Mouse (Mus musculus): ENCODE measurements at regions not wholly inside any gene's neighbourhood (a gene's known extent, or its start where the extent isn't known, plus 50 kb on each side); places are given as distances from the start of the nearest gene placed in this dataset.

DNA sequence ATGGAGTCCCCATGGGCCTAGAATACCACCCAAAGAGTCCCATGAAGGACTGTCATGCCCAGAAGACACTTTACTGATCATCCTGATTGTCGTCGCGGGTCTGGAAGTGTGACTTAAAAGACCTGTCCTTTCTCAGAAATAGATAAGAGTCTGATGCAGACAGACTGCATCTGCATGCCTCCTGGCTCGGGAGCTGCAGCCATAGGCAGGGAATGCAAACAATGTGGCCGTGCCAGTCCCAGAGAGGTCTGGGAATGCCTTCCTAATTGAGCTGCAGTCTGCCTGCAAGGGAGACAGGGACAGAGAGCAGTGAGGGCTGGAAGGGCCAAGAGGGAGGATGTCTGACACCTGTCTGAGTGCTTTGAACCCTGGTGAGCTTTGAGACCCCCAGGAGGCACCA is 150.9 kb downstream of the Opa1 start:
- Histone ChIP-seq H3K9me3 (no peaks in the 10 kb centered on the region), H3K27me3 (replicated peaks) (peaks cover 83% of the 10 kb centered on the region), H3K4me2 (no peak overlapping the region), H3K27ac (no peak overlapping the region), H3K9ac (no peak overlapping the region), H3K36me3 (replicated peaks) (no peaks in the 10 kb centered on the region), H3K4me1 (peaks cover 9% of the 10 kb centered on the region), H3K4me3 (no peak overlapping the region)
- no peak for ATAC-seq (replicated peaks)
- 36% methylated on average over 5 of the region's 5 CpGs for WGBS

DNA sequence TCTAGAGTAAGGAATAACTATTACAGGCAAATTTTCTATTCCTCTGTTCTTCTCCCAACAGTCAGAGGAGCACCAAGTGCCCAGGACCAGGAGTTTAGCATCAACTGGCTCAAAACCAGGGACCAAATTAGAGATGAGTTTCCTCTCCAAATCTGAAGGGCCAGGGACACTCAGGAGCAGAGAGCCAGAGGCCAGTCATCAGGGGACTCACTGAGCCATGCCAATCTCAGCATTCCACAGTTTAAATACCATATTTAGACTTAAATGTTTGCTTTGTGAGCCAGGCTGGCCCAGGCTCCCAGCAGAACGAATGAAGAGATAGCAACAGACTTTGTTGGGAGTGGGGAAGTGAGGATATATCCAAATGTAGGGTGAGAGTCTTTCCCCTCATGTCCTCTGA is 153.8 kb downstream of the Opa1 start:
- peaks cover 74% of the 10 kb centered on the region for H3K27me3 ChIP-seq (replicated peaks)

DNA sequence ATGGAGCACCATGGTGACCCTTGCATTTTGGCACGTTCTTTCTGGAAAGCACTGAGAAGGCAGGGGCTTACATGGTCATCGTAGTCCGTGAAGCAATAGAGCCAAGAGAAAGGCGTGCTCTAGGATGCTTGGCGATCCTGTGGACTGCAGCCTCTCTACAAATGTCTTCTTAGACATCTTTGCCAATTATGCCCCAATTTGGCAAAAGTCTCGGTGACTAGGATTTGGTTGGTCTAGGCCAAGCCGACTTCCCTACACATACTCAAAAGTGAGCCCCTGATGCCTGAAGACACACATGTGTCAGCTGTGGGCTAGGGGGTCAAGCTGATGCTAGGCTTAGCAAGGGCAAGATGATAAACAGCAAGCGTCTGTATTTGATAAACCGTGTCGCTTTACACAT is 154.7 kb downstream of the Opa1 start:
- H3K4me2 ChIP-seq: no peak overlapping the region
- no peaks in the 10 kb centered on the region for H3K36me3 ChIP-seq (replicated peaks)
- H3K27ac ChIP-seq: no peak overlapping the region
- H3K4me3 ChIP-seq: no peak overlapping the region
- H3K9me3 ChIP-seq: no peaks in the 10 kb centered on the region
- peaks cover 66% of the 10 kb centered on the region for H3K27me3 ChIP-seq (replicated peaks)
- WGBS: 78% methylated on average over 10 of the region's 10 CpGs
- ATAC-seq (replicated peaks): 0 out of 2 replicates have a peak, but pooled peaks have one; percentile 18
- no peak overlapping the region for H3K9ac ChIP-seq
- H3K4me1 ChIP-seq: peaks cover 13% of the 10 kb centered on the region

More for the DNA sequence above, 153.8 kb downstream of the Opa1 start:
- no peak for ATAC-seq (replicated peaks)
- Histone ChIP-seq H3K4me3 (no peak overlapping the region), H3K9me3 (no peaks in the 10 kb centered on the region), H3K27ac (no peak overlapping the region), H3K36me3 (replicated peaks) (no peaks in the 10 kb centered on the region), H3K4me1 (peaks cover 13% of the 10 kb centered on the region), H3K4me2 (no peak overlapping the region), H3K9ac (no peak overlapping the region)
- WGBS: 70% methylated on average over 1 of the region's 1 CpGs

DNA sequence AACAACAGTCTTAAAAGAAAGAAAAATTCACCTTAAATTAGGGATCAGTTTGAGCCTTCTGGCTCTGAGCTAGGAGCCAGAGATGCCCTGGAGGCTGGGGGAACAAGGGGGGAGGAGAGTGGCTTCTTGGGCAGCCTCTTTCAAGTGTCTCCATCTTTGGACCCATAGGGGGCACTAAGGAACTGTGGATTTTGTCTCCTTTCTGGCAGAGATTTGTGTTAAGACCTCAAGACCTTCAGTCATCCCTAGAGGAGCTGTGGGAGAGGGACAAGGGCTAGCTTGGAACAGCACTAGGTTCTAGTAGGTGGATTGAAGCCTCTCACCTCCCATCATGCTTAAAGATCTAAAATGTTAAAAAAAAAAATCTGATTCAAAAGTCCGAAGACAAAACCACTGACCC is 155.2 kb downstream of the Opa1 start:
- H3K4me3 ChIP-seq: no peak overlapping the region
- no peaks in the 10 kb centered on the region for H3K9me3 ChIP-seq
- peak; percentile 49 for ATAC-seq (replicated peaks)
- 16% methylated on average over 1 of the region's 1 CpGs for WGBS
- H3K36me3 ChIP-seq (replicated peaks): no peaks in the 10 kb centered on the region
- 0 out of 2 replicates have a peak overlapping the region, but pooled peaks have one; percentile 13 for H3K27ac ChIP-seq
- H3K27me3 ChIP-seq (replicated peaks): peaks cover 68% of the 10 kb centered on the region
- H3K4me2 ChIP-seq: peak overlapping the region; percentile 30; the same call in 1 of the 2 replicates
- H3K4me1 ChIP-seq: peaks cover 13% of the 10 kb centered on the region
- no peak overlapping the region for H3K9ac ChIP-seq

DNA sequence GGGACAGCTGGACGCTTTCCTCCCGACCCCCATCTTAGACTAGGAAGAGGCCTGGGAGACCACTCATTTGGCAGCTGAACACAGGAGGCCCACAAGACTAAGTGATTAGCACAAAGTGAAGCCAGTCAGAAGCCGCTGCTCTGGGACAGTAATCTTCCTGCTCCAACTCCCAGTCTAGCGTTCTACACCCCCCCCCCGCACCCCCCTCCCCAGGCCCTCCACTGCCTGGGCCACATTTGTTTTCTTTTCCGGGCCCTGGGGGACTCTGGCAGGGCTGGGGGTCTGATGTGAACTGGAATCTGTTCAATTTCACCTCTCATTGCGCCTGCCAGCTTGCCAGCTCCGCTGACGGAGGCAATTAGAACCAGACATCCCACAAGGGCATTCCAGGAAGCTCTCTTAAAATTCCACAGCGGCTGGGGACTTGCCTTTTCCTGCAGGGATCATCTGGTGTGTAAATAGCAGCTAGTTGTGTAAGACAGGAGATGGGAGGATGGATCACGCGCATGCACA is 155.7 kb downstream of the Opa1 start:
- no peaks in the 10 kb centered on the region for H3K36me3 ChIP-seq (replicated peaks)
- peaks cover 65% of the 10 kb centered on the region for H3K27me3 ChIP-seq (replicated peaks)
- whole genome bisulfite sequencing: 3% methylated on average over 12 of the region's 12 CpGs
- peaks cover 13% of the 10 kb centered on the region for H3K4me1 ChIP-seq
- no peaks in the 10 kb centered on the region for H3K9me3 ChIP-seq
- peak overlapping the region; percentile 30 for H3K4me2 ChIP-seq
- no peak overlapping the region for H3K4me3 ChIP-seq
- ATAC-seq (replicated peaks): peak; percentile 58
- no peak overlapping the region for H3K9ac ChIP-seq
- H3K27ac ChIP-seq: peak overlapping the region; percentile 13; the same call in 1 of the 2 replicates

DNA sequence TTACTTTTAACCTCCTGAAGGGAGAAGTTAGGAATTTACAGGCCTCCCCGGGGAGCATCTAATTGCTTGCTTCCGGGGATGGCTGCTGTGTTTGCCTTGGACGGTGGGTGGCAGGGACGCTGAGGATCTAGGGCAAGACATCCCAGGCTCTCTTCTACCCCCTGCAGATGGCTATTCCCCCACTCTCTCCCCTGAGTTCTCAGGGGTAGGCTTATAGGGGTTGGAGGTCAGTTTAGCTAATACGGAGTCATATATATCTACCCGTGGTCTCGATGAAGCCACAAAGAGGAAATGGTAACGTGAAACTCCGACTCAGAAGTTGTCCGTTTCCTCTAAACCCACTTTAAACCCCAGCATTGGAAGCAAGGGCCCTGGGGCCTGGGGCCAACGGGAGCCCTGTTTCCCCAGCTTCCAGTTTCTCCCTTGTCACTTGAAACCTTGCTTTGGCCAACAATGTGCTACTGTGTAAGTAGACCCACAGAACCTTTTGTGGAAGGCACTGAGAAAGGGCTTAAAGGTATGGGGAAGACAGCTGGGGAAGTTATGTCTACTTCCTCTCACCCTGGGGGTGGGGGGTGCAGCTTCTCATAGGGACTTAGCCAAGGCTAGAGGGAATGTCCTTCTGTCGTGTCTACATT is 156.4 kb downstream of the Opa1 start:
- Histone ChIP-seq H3K9me3 (no peaks in the 10 kb centered on the region), H3K36me3 (replicated peaks) (no peaks in the 10 kb centered on the region), H3K4me3 (no peak overlapping the region), H3K4me1 (peaks cover 13% of the 10 kb centered on the region), H3K9ac (no peak overlapping the region), H3K27ac (no peak overlapping the region), H3K27me3 (replicated peaks) (peaks cover 63% of the 10 kb centered on the region), H3K4me2 (no peak overlapping the region)
- WGBS: 24% methylated on average over 12 of the region's 12 CpGs
- ATAC-seq (replicated peaks): no peak; the same call in 1 of the 2 replicates

DNA sequence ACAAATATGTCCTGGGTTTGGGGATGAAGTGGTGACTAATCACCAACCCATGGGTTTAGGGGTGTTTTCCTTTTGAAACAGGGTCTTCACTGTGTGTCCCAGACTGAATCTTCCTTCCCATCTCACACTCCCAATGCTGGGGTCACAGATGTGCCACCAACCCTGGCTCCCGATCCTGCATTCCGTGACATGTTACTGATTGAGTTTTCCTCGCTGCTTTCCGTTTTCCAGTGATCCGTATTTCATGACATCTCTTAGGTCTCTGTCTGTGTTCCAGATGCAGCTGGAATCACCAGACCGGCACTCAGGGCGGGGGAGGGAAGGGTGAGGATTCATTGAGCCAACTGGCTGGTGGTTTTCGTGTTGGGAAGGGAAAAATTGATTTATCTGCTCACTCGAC is 157.1 kb downstream of the Opa1 start:
- H3K4me2 ChIP-seq: no peak overlapping the region
- WGBS: 65% methylated on average over 9 of the region's 9 CpGs
- H3K9ac ChIP-seq: no peak overlapping the region
- no peaks in the 10 kb centered on the region for H3K9me3 ChIP-seq
- H3K27me3 ChIP-seq (replicated peaks): peaks cover 60% of the 10 kb centered on the region
- no peaks in the 10 kb centered on the region for H3K36me3 ChIP-seq (replicated peaks)
- no peak overlapping the region for H3K27ac ChIP-seq
- H3K4me3 ChIP-seq: no peak overlapping the region
- no peak for ATAC-seq (replicated peaks)
- peaks cover 13% of the 10 kb centered on the region for H3K4me1 ChIP-seq

DNA sequence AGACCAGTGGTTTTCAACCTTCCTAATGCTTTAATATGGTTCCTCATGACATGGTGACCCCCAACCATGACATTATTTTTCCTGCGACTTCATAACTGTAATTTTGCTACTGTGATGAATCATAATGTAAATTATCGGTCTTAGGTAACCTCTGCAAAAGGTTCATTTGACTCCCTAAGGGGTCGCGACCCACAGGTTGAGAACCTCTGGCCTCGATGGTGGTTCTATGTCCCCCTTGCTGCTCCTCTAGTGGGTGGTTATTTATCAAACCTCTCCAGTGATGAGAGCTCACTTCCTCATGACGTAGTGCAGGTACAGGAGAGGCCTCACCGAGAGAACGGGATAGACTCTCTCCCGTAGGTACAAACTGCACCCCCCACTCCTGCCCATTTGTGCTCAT is 158.9 kb downstream of the Opa1 start:
- no peak for ATAC-seq (replicated peaks)
- H3K9ac ChIP-seq: no peak overlapping the region
- H3K27ac ChIP-seq: no peak overlapping the region
- H3K27me3 ChIP-seq (replicated peaks): peaks cover 41% of the 10 kb centered on the region
- WGBS: 95% methylated on average over 9 of the region's 9 CpGs
- no peaks in the 10 kb centered on the region for H3K36me3 ChIP-seq (replicated peaks)
- H3K4me1 ChIP-seq: peaks cover 13% of the 10 kb centered on the region
- no peak overlapping the region for H3K4me3 ChIP-seq
- no peak overlapping the region for H3K4me2 ChIP-seq
- no peaks in the 10 kb centered on the region for H3K9me3 ChIP-seq

DNA sequence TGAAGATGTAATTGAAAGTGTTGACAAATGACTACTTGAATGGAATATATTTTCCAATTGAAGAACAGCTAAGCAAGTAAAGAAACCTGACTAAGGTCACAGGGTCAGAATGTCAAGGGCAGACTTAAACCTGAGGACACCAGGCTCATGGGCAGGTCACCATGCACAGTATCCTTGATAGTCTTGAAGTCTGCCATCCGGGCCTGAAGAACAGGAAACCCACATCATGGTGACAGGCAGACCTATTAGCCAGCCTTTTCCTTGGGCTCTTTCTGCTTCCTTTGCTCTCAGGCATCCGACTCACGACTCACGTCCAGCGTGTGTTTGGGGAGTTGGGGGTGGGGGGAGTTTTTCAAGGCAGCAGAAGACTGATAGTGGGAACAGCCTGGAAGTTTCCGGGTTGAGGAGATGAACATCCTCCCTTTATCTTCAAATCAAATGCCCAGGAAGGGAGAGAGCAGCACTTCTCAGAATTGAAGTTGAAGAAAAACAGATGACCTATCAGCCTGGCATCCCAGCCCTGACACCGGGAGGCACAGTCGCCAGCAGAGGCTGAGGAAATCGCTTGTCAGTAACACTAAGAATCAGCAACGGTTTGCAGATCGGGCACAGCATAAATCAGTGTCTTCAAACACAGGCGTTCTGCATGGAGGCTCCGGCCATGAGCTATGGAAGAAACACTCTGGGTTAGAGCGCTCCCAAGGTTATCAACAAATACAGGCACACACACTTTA is 163.5 kb downstream of the Opa1 start:
- Histone ChIP-seq H3K36me3 (replicated peaks) (no peaks in the 10 kb centered on the region), H3K27ac (no peak overlapping the region), H3K4me3 (no peak overlapping the region), H3K27me3 (replicated peaks) (peaks cover 12% of the 10 kb centered on the region), H3K4me2 (no peak overlapping the region), H3K4me1 (no peaks in the 10 kb centered on the region), H3K9me3 (no peaks in the 10 kb centered on the region), H3K9ac (no peak overlapping the region)
- no peak for ATAC-seq (replicated peaks)
- 70% methylated on average over 14 of the region's 14 CpGs for WGBS

DNA sequence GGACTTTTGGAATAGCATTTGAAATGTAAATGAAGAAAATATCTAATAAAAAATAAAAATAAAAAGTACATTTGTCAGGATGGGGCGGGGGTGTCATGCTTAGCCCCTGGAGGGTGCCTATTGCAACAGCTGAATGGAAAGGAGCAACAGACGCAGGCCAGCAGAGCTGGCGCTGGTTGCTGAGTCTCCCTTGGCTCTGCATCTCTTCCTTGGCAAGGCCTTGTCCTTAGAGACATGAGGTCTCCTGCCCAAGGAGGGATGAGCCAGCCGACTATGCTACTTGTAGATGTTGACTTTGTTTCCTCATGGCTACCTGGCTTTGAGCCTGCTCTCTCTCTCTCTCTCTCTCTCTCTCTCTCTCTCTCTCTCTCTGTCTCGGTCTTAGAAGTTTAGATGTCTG is 166.4 kb downstream of the Opa1 start:
- no peak overlapping the region for H3K4me3 ChIP-seq
- H3K9me3 ChIP-seq: no peaks in the 10 kb centered on the region
- H3K4me1 ChIP-seq: no peaks in the 10 kb centered on the region
- no peak for ATAC-seq (replicated peaks)
- no peak overlapping the region for H3K4me2 ChIP-seq
- H3K36me3 ChIP-seq (replicated peaks): no peaks in the 10 kb centered on the region
- 83% methylated on average over 5 of the region's 5 CpGs for WGBS
- peaks cover 4% of the 10 kb centered on the region for H3K27me3 ChIP-seq (replicated peaks)
- no peak overlapping the region for H3K9ac ChIP-seq
- H3K27ac ChIP-seq: no peak overlapping the region

DNA sequence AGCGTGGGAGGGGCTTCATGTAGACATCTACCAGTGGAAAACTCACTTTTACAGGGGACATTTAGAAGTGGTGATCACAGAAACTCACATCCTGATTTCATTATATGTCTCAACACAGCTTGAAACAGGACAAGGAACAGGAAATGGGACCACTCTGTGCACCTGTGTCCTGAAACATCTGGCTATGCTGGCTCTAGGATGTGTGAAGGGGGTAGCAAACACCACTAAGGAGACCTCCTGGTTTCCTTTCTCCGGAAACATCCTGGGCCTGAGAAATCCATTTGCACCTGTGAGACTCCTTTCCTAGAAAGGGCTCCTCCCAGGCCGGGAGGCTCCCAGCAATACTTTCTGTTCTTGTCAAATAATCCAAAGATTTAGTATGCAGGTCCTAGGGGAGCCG is 167.1 kb downstream of the Opa1 start:
- H3K27me3 ChIP-seq (replicated peaks): no peaks in the 10 kb centered on the region
- H3K9ac ChIP-seq: no peak overlapping the region
- no peak for ATAC-seq (replicated peaks)
- H3K9me3 ChIP-seq: no peaks in the 10 kb centered on the region
- no peak overlapping the region for H3K4me3 ChIP-seq
- no peaks in the 10 kb centered on the region for H3K36me3 ChIP-seq (replicated peaks)
- WGBS: 82% methylated on average over 4 of the region's 4 CpGs
- H3K27ac ChIP-seq: no peak overlapping the region
- no peak overlapping the region for H3K4me2 ChIP-seq
- H3K4me1 ChIP-seq: no peaks in the 10 kb centered on the region

DNA sequence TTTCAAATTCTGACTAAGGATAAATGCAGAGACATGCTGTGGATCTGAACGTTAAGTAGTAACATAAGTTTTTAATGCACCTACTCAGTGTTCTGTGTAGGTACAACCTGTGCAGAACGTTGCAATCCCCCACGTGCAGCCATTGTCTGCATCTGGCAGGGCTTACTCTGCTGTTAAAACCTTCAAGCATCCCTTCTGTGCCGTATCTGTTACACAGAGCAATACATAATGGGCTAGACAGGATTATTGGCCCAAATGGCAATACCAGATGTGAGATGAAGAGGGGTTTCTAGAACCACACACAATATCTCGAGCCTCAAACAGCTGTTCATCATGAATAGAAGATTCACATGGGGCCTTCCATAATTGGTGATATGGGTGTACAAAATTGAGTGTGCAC is 170.0 kb downstream of the Opa1 start:
- Histone ChIP-seq H3K4me2 (no peak overlapping the region), H3K4me3 (no peak overlapping the region), H3K27ac (no peak overlapping the region), H3K9ac (no peak overlapping the region), H3K36me3 (replicated peaks) (no peaks in the 10 kb centered on the region), H3K27me3 (replicated peaks) (no peaks in the 10 kb centered on the region), H3K4me1 (no peaks in the 10 kb centered on the region), H3K9me3 (no peaks in the 10 kb centered on the region)
- 78% methylated on average over 5 of the region's 5 CpGs for WGBS
- ATAC-seq (replicated peaks): no peak
